Mouse (Mus musculus): ENCODE measurements around the gene 9530053A07Rik. TPM values are rescaled to one million over a fixed set of nuclear protein-coding genes. Genes with fewer than 3 reads are reported as not detected.

Gene 9530053A07Rik
- total RNA-seq, 2 experiments from 2014 or later: not detected

Other genes starting within 250 kb of the 9530053A07Rik start
- 1 to 10 TPM; 5.5 to 6.3 TPM for gene Zfp974, start 200.0 kb upstream of the 9530053A07Rik start, total RNA-seq (2021)
- gene Zfp780b, start 150.3 kb upstream of the 9530053A07Rik start, total RNA-seq (2021): 1 to 10 TPM; 7.1 to 7.9 TPM
- gene Zfp850, start 115.4 kb upstream of the 9530053A07Rik start, total RNA-seq (2021): 1 to 10 TPM in 1 of 2 experiments, under 1 TPM in 1; 0.81 to 1.1 TPM
- 100 to 1,000 TPM; 123 to 124 TPM for gene Psmc4, start 79.4 kb upstream of the 9530053A07Rik start, total RNA-seq (2021)
- gene Fcgbp, start 58.2 kb upstream of the 9530053A07Rik start, total RNA-seq (2021): under 1 TPM; 0.05 to 0.07 TPM
- gene Fbl, start 40.2 kb downstream of the 9530053A07Rik start, total RNA-seq (2021): 10 to 100 TPM; 44.0 to 49.0 TPM
- 100 to 1,000 TPM; 151 to 161 TPM for gene Dyrk1b, start 50.0 kb downstream of the 9530053A07Rik start, total RNA-seq (2021)
- gene Eid2, start 138.4 kb downstream of the 9530053A07Rik start, total RNA-seq (2021): 10 to 100 TPM; 14.2 to 15.6 TPM
- 1 to 10 TPM; 7.7 to 8.6 TPM for gene Eid2b, start 148.3 kb downstream of the 9530053A07Rik start, total RNA-seq (2021)
- gene Selenov, start 161.7 kb downstream of the 9530053A07Rik start, total RNA-seq (2021): not detected
- gene Dll3, start 172.8 kb downstream of the 9530053A07Rik start, total RNA-seq (2021): not detected
- gene Timm50, start 182.6 kb downstream of the 9530053A07Rik start, total RNA-seq (2021): 10 to 100 TPM; 40.1 to 43.8 TPM
- 10 to 100 TPM; 65.5 to 67.0 TPM for gene Supt5, start 209.3 kb downstream of the 9530053A07Rik start, total RNA-seq (2021)
- gene Rps16, start 221.2 kb downstream of the 9530053A07Rik start, total RNA-seq (2021): 100 to 1,000 TPM; 757 to 807 TPM
- gene Plekhg2, start 243.1 kb downstream of the 9530053A07Rik start, total RNA-seq (2021): 10 to 100 TPM; 18.7 to 30.0 TPM

Data from gastrocnemius, postnatal 10 days (tissue).